Mouse (Mus musculus) heart, embryonic 14.5 days (tissue): ENCODE measurements around the gene Gm12216. TPM values are rescaled to one million over a fixed set of nuclear protein-coding genes. Genes with fewer than 3 reads are reported as not detected.

Experiments used
- ATAC-seq: fragments of 200-750 bp; cut with Nextera tagmentation; 2 replicates; pipeline ENCODE4 v1.8.0; 2017; ENCODE audit warnings: low read depth, moderate TSS enrichment; ENCODE audit not compliant: insufficient number of reproducible peaks, insufficient read depth, low FRiP score
- H3K27ac ChIP-seq, 2 experiments: fragments of 200-500 bp in 1 of 2; fragments of 300-500 bp in 1 of 2; sonication (generic) in 1 of 2; replicated peaks in 1 of 2; 2 replicates each; pipeline ENCODE4 v1.5.1; 2012 to 2014; ENCODE audit warnings: low read depth in 2 of 2, low read length in 2 of 2, control low read depth in 1 of 2, mild to moderate bottlenecking in 1 of 2, mixed read lengths in 1 of 2; ENCODE audit not compliant: control insufficient read depth in 1 of 2, insufficient read depth in 1 of 2
- H3K27me3 ChIP-seq: fragments of 300-500 bp; sonication (generic); 2 replicates; pipeline ENCODE4 v1.6.1; 2014; ENCODE audit warnings: mild to moderate bottlenecking, low read length, control low read depth; ENCODE audit not compliant: control insufficient read depth, insufficient read depth
- H3K36me3 ChIP-seq: fragments of 300-500 bp; sonication (generic); 2 replicates; pipeline ENCODE4 v1.6.1; 2014; ENCODE audit warnings: mild to moderate bottlenecking, control low read depth, low read length, mixed read lengths; ENCODE audit not compliant: control insufficient read depth, insufficient read depth
- H3K4me1 ChIP-seq, 2 experiments: fragments of 200-500 bp in 1 of 2; fragments of 300-500 bp in 1 of 2; sonication (generic) in 1 of 2; 2 replicates each; pipeline ENCODE4 v1.6.1; 2012 to 2014; ENCODE audit warnings: low read length in 2 of 2, control low read depth in 1 of 2, mixed read lengths in 1 of 2; ENCODE audit not compliant: control insufficient read depth in 2 of 2, insufficient read depth in 2 of 2
- H3K4me2 ChIP-seq: fragments of 300-500 bp; sonication (generic); 2 replicates; pipeline ENCODE4 v1.6.1; 2014; ENCODE audit warnings: mild to moderate bottlenecking, low read length
- H3K4me3 ChIP-seq, 2 experiments: fragments of 200-500 bp in 1 of 2; fragments of 300-500 bp in 1 of 2; sonication (generic) in 1 of 2; 2 replicates each; pipeline ENCODE4 v1.5.1; 2012 to 2014; ENCODE audit warnings: low read length in 2 of 2, mild to moderate bottlenecking in 2 of 2, control low read depth in 1 of 2, low read depth in 1 of 2, moderate library complexity in 1 of 2; ENCODE audit not compliant: control insufficient read depth in 1 of 2, insufficient read depth in 1 of 2
- H3K9ac ChIP-seq: fragments of 300-500 bp; sonication (generic); 2 replicates; pipeline ENCODE4 v1.6.1; 2014; ENCODE audit warnings: mild to moderate bottlenecking, low read length
- H3K9me3 ChIP-seq: fragments of 300-500 bp; sonication (generic); 2 replicates; pipeline ENCODE4 v1.6.1; 2016; ENCODE audit warnings: low read length, control low read depth; ENCODE audit not compliant: control insufficient read depth
- WGBS: fragments of 180-500 bp; shearing (Covaris S2); extraction: QIAGEN DNeasy Blood & Tissue Kit; methylation state at CpG from one replicate; pipeline ENCODE4 v1.1.7; 2014; 5-methylcytosine and 5-hydroxymethylcytosine counted together
- polyA plus RNA-seq: library from polyadenylated mRNA; unstranded; fragments of >200 nt; fragmentation: Nextera tagmentation; extraction: Ambion mirVana; gene quantifications from 2 replicates; pipeline ENCODE4 v1.2.1, GENCODE M21; 2014

Gene Gm12216
- polyA plus RNA-seq, 1 experiment from 2014 or later, result 0.30 TPM

- Histone ChIP-seq H3K36me3 (no peaks in the 10 kb centered on the region), H3K27me3 (no peaks in the 10 kb centered on the region), H3K4me1 (peaks cover 3 to 9% of the 10 kb centered on the region in 2 experiments; a peak in 2 of 4 replicates), H3K4me2 (no peak overlapping the region), H3K9ac (no peak overlapping the region), H3K9me3 (no peaks in the 10 kb centered on the region), H3K4me3 (no peak overlapping the region), H3K27ac (no peak overlapping the region)
- ATAC-seq, result no peak
- WGBS, result 34% methylated on average over 5 of the region's 5 CpGs
Measured at GRCm38 (mm10) chr11:53851795-53852194, 7.3 kb downstream of the Gm12216 start.

- 26% methylated on average over 9 of the region's 9 CpGs for WGBS
- Histone ChIP-seq H3K4me1 (peaks cover 3 to 9% of the 10 kb centered on the region in 2 experiments; a peak in 2 of 4 replicates), H3K9ac (peak overlapping the region; percentile 35; the same call in 1 of the 2 replicates), H3K27ac (no peak overlapping the region), H3K27me3 (no peaks in the 10 kb centered on the region), H3K4me2 (peak overlapping the region; percentile 30), H3K9me3 (no peaks in the 10 kb centered on the region), H3K36me3 (no peaks in the 10 kb centered on the region), H3K4me3 (no peak overlapping the region)
- ATAC-seq, result peak; percentile 59; the same call in 1 of the 2 replicates
Measured at GRCm38 (mm10) chr11:53849588-53850320, 9.3 kb downstream of the Gm12216 start.

- H3K9ac ChIP-seq, result no peak overlapping the region
- no peaks in the 10 kb centered on the region; the same call in 1 of the 2 replicates for H3K27me3 ChIP-seq
- no peak overlapping the region for H3K4me3 ChIP-seq
- WGBS, result 75% methylated on average over 6 of the region's 6 CpGs
- no peak overlapping the region for H3K27ac ChIP-seq
- 0 out of 4 replicates have a peak, but pooled peaks cover 0 to 3% of the 10 kb centered on the region in 2 experiments for H3K4me1 ChIP-seq
- H3K4me2 ChIP-seq, result no peak overlapping the region
- no peaks in the 10 kb centered on the region for H3K36me3 ChIP-seq
- H3K9me3 ChIP-seq, result no peaks in the 10 kb centered on the region
- no peak for ATAC-seq
Measured at GRCm38 (mm10) chr11:53845680-53846079, 13.4 kb downstream of the Gm12216 start.

- H3K4me2 ChIP-seq, result no peak overlapping the region
- no peak overlapping the region for H3K4me3 ChIP-seq
- no peaks in the 10 kb centered on the region; the same call in 1 of the 2 replicates for H3K27me3 ChIP-seq
- H3K36me3 ChIP-seq, result no peaks in the 10 kb centered on the region
- no peak for ATAC-seq
- 63% methylated on average over 10 of the region's 10 CpGs for WGBS
- no peak overlapping the region for H3K27ac ChIP-seq
- peaks cover 11 to 14% of the 10 kb centered on the region in 2 experiments for H3K4me1 ChIP-seq
- H3K9me3 ChIP-seq, result no peaks in the 10 kb centered on the region
- H3K9ac ChIP-seq, result no peak overlapping the region
Measured at GRCm38 (mm10) chr11:53843106-53843505, 15.9 kb downstream of the Gm12216 start.

GRCm38 (mm10) chr11:53842161-53842581, 16.9 kb downstream of the Gm12216 start:
- H3K9ac ChIP-seq, result no peak overlapping the region
- WGBS, result 71% methylated on average over 4 of the region's 4 CpGs
- no peak for ATAC-seq

GRCm38 (mm10) chr11:53841514-53841913, 17.5 kb downstream of the Gm12216 start:
- Histone ChIP-seq H3K9me3 (no peaks in the 10 kb centered on the region), H3K4me3 (no peak overlapping the region), H3K4me1 (peaks cover 14% of the 10 kb centered on the region in 2 experiments), H3K4me2 (no peak overlapping the region), H3K9ac (no peak overlapping the region), H3K36me3 (no peaks in the 10 kb centered on the region), H3K27ac (no peak overlapping the region), H3K27me3 (no peaks in the 10 kb centered on the region; the same call in 1 of the 2 replicates)
- ATAC-seq, result no peak
- WGBS, result 82% methylated on average over 12 of the region's 12 CpGs

More at GRCm38 (mm10) chr11:53842161-53842581, 16.9 kb downstream of the Gm12216 start:
- Histone ChIP-seq H3K27me3 (no peaks in the 10 kb centered on the region; the same call in 1 of the 2 replicates), H3K4me1 (peaks cover 14% of the 10 kb centered on the region in 2 experiments), H3K4me3 (no peak overlapping the region), H3K9me3 (no peaks in the 10 kb centered on the region), H3K4me2 (no peak overlapping the region), H3K36me3 (no peaks in the 10 kb centered on the region), H3K27ac (no peak overlapping the region)

- Histone ChIP-seq H3K27ac (no peak overlapping the region), H3K4me2 (no peak overlapping the region)
- no peak for ATAC-seq
Measured at GRCm38 (mm10) chr11:53839663-53840642, 19.1 kb downstream of the Gm12216 start.

More at GRCm38 (mm10) chr11:53839663-53840642, 19.1 kb downstream of the Gm12216 start:
- WGBS, result 42% methylated on average over 8 of the region's 8 CpGs
- H3K36me3 ChIP-seq, result no peaks in the 10 kb centered on the region
- no peaks in the 10 kb centered on the region; the same call in 1 of the 2 replicates for H3K27me3 ChIP-seq
- H3K9me3 ChIP-seq, result no peaks in the 10 kb centered on the region
- no peak overlapping the region for H3K4me3 ChIP-seq
- peaks cover 14% of the 10 kb centered on the region in 2 experiments for H3K4me1 ChIP-seq
- H3K9ac ChIP-seq, result no peak overlapping the region
